Mouse (Mus musculus) myocyte (in vitro differentiated cells): ENCODE measurements at regions not wholly inside any gene's neighbourhood (a gene's known extent, or its start where the extent isn't known, plus 50 kb on each side); places are given as distances from the start of the nearest gene placed in this dataset.

ENCODE experiments used
- H3K27me3 ChIP-seq: one replicate; pipeline ENCODE4 v1.6.1; 2011; ENCODE audit not compliant: control insufficient read depth, insufficient read depth, insufficient read length
- H3K36me3 ChIP-seq: one replicate; pipeline ENCODE4 v1.6.1; 2011; ENCODE audit not compliant: control insufficient read depth, insufficient read depth
- H3K4me2 ChIP-seq: one replicate; pipeline ENCODE4 v1.6.1; 2011; ENCODE audit warnings: low read depth, control low read depth
- H3K4me3 ChIP-seq: one replicate; pipeline ENCODE4 v1.5.1; 2011; ENCODE audit warnings: mild to moderate bottlenecking, control low read depth, moderate library complexity
- H3K79me2 ChIP-seq: one replicate; pipeline ENCODE4 v1.6.1; 2011; ENCODE audit not compliant: control insufficient read depth, insufficient read depth
- H3ac ChIP-seq: one replicate; pipeline ENCODE4 v1.6.1; 2011; ENCODE audit not compliant: control insufficient read depth, insufficient read length
- CEBPB ChIP-seq: IDR thresholded peaks from 2 replicates; pipeline ENCODE4 v1.6.1; 2011; ENCODE audit warnings: mild to moderate bottlenecking, moderate library complexity; ENCODE audit not compliant: poor library complexity, insufficient read depth, severe bottlenecking
- MAX ChIP-seq: IDR thresholded peaks from one replicate; pipeline ENCODE4 v1.6.1; 2011; ENCODE audit warnings: low read depth, mild to moderate bottlenecking, control low read depth
- MYOG ChIP-seq, 3 experiments: IDR thresholded peaks; one replicate each; pipeline ENCODE4 v1.6.1; 2011; ENCODE audit warnings: control low read depth in 2 of 3, low read depth in 2 of 3, mild to moderate bottlenecking in 2 of 3; ENCODE audit not compliant: insufficient read length in 2 of 3, control insufficient read depth in 1 of 3, insufficient read depth in 1 of 3
- REST ChIP-seq: IDR thresholded peaks from one replicate; pipeline ENCODE4 v1.6.1; 2011; ENCODE audit warnings: mild to moderate bottlenecking, control low read depth, moderate library complexity; ENCODE audit not compliant: insufficient read depth, insufficient read length
- SRF ChIP-seq: IDR thresholded peaks from one replicate; pipeline ENCODE4 v1.6.1; 2011; ENCODE audit warnings: low read depth; ENCODE audit not compliant: control insufficient read depth, insufficient read length
- USF1 ChIP-seq: IDR thresholded peaks from one replicate; pipeline ENCODE4 v1.6.1; 2011; ENCODE audit warnings: low read depth, mild to moderate bottlenecking, control low read depth, moderate library complexity

DNA sequence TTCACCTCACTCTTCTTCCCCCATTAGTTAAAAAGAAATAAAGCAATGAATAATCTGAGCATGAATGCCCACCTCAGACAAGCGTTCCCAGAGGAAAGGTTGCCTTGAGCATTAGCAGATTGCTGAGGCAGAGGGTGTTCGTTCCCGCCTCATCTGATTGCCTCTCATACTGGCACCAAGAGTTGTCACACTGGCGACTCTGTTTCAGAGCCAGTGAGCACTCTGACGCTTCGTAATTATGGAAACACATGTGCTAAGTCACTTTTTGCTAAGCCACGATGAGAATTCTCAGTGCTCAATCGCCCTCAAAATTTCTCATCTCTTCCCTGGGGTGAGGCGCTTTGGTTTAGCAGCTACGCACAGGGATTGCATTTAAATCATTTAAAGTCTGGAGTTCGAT, 576.1 kb downstream of the Olfm4 start:
- TF ChIP-seq SRF (no peak), REST (no peak), MAX (no peak), CEBPB (no peak), MYOG (IDR thresholded peaks at IDR 0.05; ENCODE audit: control insufficient read depth in 1 of 3, insufficient read depth in 1 of 3, insufficient read length in 2 of 3, low read depth in 2 of 3) (no peak), USF1 (no peak)
- H3K4me2 ChIP-seq, result no peak overlapping the region
- H3K4me3 ChIP-seq, result no peak overlapping the region
- H3K36me3 ChIP-seq, result no peaks in the 10 kb centered on the region
- H3ac ChIP-seq, result no peak overlapping the region
- H3K27me3 ChIP-seq, result no peaks in the 10 kb centered on the region
- no peaks in the 10 kb centered on the region for H3K79me2 ChIP-seq
